Mouse (Mus musculus) lung, postnatal 0 days (tissue): Measurements from ENCODE around the gene Fam173b. TPM values are rescaled to one million over a fixed set of nuclear protein-coding genes. Genes with fewer than 3 reads are reported as not detected.
A peak's percentile ranks its signal among the peaks of the same experiment; 100 is the strongest.

Experiments used
- ATAC-seq: fragments of 200-750 bp; cut with Nextera tagmentation; 2 replicates; pipeline ENCODE4 v1.8.0; 2017; ENCODE audit warnings: moderate library complexity
- DNase-seq: peaks from one replicate; pipeline ENCODE4 v3.0.0-alpha.2; 2016; ENCODE audit warnings: low spot score
- H3K27ac ChIP-seq: fragments of 300-500 bp; sonication (generic); 2 replicates; pipeline ENCODE4 v1.5.1; 2014; ENCODE audit warnings: antibody characterized with exemption, mild to moderate bottlenecking, low read length, mixed read lengths
- H3K27me3 ChIP-seq: fragments of 300-500 bp; sonication (generic); replicated peaks from 2 replicates; pipeline ENCODE4 v1.6.1; 2014; ENCODE audit warnings: low read length, mixed read lengths; ENCODE audit not compliant: insufficient read depth
- H3K36me3 ChIP-seq: fragments of 300-500 bp; sonication (generic); 2 replicates; pipeline ENCODE4 v1.6.1; 2014; ENCODE audit warnings: low read length, mixed read lengths; ENCODE audit not compliant: insufficient read depth
- H3K4me1 ChIP-seq: fragments of 300-500 bp; sonication (generic); 2 replicates; pipeline ENCODE4 v1.6.1; 2014; ENCODE audit warnings: antibody characterized with exemption, low read depth, low read length, mixed read lengths; ENCODE audit not compliant: insufficient read depth
- H3K4me2 ChIP-seq: fragments of 300-500 bp; sonication (generic); replicated peaks from 2 replicates; pipeline ENCODE4 v1.6.1; 2014; ENCODE audit warnings: low read depth, mild to moderate bottlenecking, low read length, moderate library complexity, mixed read lengths
- H3K4me3 ChIP-seq: fragments of 300-500 bp; sonication (generic); 2 replicates; pipeline ENCODE4 v1.5.1; 2014; ENCODE audit warnings: low read depth, low read length
- H3K9ac ChIP-seq: fragments of 300-500 bp; sonication (generic); replicated peaks from 2 replicates; pipeline ENCODE4 v1.6.1; 2014; ENCODE audit warnings: low read depth, mild to moderate bottlenecking
- H3K9me3 ChIP-seq: fragments of 300-500 bp; sonication (generic); 2 replicates; pipeline ENCODE4 v1.6.1; 2016; ENCODE audit warnings: low read length, mixed read lengths
- CTCF ChIP-seq: IDR thresholded peaks from 2 replicates; pipeline ENCODE4 v1.5.1; 2016; ENCODE audit warnings: antibody characterized with exemption, mild to moderate bottlenecking
- EP300 ChIP-seq: IDR thresholded peaks from 2 replicates; pipeline ENCODE4 v1.6.1; 2016; ENCODE audit warnings: antibody characterized with exemption, mild to moderate bottlenecking, control low read depth
- WGBS: fragments of 180-500 bp; shearing (Covaris S2); extraction: QIAGEN DNeasy Blood & Tissue Kit; methylation state at CpG from one replicate; pipeline ENCODE4 v1.1.7; 2014; 5-methylcytosine and 5-hydroxymethylcytosine counted together
- polyA plus RNA-seq: library from polyadenylated mRNA; unstranded; fragments of >200 nt; fragmentation: Nextera tagmentation; extraction: Ambion mirVana; gene quantifications from 2 replicates; pipeline ENCODE4 v1.2.1, GENCODE M21; 2015

Fam173b gene
- polyA plus RNA-seq, 1 experiment from 2014 or later, result 9.8 TPM

DNA sequence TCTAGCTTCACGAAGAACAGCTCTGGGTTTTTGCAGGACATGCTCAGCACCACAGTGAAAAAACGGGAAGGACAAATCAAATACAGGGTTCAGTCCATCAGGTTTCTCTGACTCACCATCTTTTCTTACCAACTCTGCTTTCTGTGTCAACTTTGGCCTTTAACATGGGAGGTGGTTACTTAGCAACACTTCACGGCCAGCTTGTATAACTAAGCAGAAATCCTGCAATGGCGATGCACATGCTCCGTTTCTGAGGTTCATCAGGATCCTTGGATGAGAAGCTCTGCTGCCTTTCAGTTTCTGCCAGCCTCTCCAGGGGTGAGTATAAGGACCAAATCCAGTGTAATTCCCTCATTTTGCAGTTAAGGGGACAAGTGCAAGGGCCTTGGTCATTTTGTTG, 36.5 kb upstream of the Fam173b start, which contains the start of gene Cmbl:
Gene Cmbl, plus strand, starts transcription at position 206 of the 400 bp plus-strand sequence.
- 45% methylated on average over 5 of the region's 5 CpGs for WGBS

DNA sequence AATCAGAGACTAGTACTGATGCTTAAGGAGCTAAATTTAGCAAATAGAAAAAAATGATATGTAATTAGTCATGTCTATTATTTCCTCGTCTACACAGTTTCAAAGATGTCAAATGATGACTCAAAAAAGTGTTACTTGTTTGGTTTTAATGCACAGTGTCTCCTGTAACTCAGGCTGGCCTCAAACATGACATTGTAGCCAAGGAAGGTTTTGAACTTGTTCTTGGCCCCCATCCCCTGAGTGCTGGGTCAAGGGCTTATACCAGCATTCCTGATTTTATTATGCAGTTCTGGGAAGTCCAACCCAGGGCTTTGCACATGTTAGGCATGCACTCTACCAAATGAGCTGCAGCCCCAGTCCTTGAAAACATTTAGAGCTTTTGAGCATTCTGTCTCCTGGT, 35.9 kb upstream of the Fam173b start:
- H3K4me2 ChIP-seq, result no peak overlapping the region
- ATAC-seq (no peak), DNase-seq (no peak)
- peaks cover 7% of the 10 kb centered on the region; the same call in 1 of the 2 replicates for H3K4me1 ChIP-seq
- no peak overlapping the region for H3K4me3 ChIP-seq
- no peak for TF ChIP-seq CTCF
- no peak for TF ChIP-seq EP300
- H3K36me3 ChIP-seq, result no peaks in the 10 kb centered on the region
- no peaks in the 10 kb centered on the region for H3K27me3 ChIP-seq
- no peaks in the 10 kb centered on the region for H3K9me3 ChIP-seq
- WGBS, result 57% methylated on average over 1 of the region's 1 CpGs
- H3K27ac ChIP-seq, result no peak overlapping the region
- H3K9ac ChIP-seq, result no peak overlapping the region

More for the DNA sequence above, 36.5 kb upstream of the Fam173b start, which contains the start of gene Cmbl:
- Histone ChIP-seq H3K9ac (no peak within 1 kb of the TSS), H3K4me1 (peaks cover 7% of the 10 kb centered on the region; the same call in 1 of the 2 replicates), H3K4me3 (no peak within 1 kb of the TSS), H3K27ac (no peak within 1 kb of the TSS), H3K36me3 (no peaks in the 10 kb centered on the region), H3K27me3 (no peaks in the 10 kb centered on the region), H3K9me3 (no peaks in the 10 kb centered on the region), H3K4me2 (no peak within 1 kb of the TSS)
- no peak for ATAC-seq
- no peak for TF ChIP-seq EP300
- DNase-seq, result peak; percentile 27

DNA sequence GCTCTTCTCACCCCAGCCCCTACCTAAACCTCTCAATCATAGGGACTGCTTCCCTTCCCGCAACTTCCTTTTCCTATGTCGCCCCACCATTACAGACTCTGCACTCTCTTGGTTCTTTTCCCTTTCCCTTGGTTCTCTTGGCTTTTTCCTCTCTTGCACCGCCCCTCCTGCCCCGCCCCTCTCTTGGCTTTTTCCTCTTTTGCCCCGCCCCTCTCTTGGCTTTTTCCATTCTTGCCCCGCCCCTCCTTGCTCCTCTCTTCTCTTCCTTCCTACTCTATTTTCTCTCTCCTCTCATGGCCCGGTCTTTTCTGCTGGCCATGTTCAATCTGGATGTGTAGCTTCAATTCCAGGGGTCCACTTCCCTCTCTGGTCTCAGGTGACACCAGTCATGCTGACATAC, 34.2 kb upstream of the Fam173b start:
- Histone ChIP-seq H3K4me1 (peaks cover 7% of the 10 kb centered on the region; the same call in 1 of the 2 replicates), H3K4me2 (no peak overlapping the region), H3K4me3 (no peak overlapping the region), H3K9ac (no peak overlapping the region), H3K27ac (no peak overlapping the region), H3K9me3 (no peaks in the 10 kb centered on the region), H3K27me3 (no peaks in the 10 kb centered on the region), H3K36me3 (no peaks in the 10 kb centered on the region)
- WGBS, result 74% methylated on average over 7 of the region's 7 CpGs
- DNase-seq, result no peak
- TF ChIP-seq EP300, result no peak
- TF ChIP-seq CTCF, result no peak
- ATAC-seq, result no peak

DNA sequence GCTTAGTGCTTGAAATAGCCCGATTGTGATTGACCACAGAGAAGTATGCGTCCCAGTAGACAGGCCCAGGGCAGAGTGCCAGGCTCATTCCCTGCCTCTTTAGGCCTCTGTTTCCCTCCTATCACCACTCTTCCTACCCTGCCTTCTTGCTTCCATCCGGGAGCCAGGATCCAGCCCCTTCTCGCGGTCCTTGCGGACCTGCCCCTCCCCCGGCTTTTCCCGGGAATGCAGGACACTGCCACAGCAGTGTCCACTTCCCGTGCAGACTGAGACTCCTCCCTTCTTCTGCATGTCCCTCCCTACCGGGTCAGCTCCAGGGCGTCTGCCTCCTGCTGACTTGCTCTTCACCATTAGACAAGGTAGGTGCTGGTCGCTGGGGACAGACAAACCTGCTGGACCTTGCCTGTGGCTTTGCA, 33.1 kb upstream of the Fam173b start:
- DNase-seq (peak; percentile 83), ATAC-seq (peak; percentile 91)
- H3K4me2 ChIP-seq, result peak overlapping the region; percentile 38
- peaks cover 7% of the 10 kb centered on the region; the same call in 1 of the 2 replicates for H3K4me1 ChIP-seq
- 0 out of 2 replicates have a peak overlapping the region, but pooled peaks have one; percentile 7 for H3K27ac ChIP-seq
- no peaks in the 10 kb centered on the region for H3K36me3 ChIP-seq
- H3K4me3 ChIP-seq, result no peak overlapping the region
- no peak; the same call in 1 of the 2 replicates for TF ChIP-seq CTCF
- TF ChIP-seq EP300, result no peak
- no peak overlapping the region for H3K9ac ChIP-seq
- 9% methylated on average over 12 of the region's 12 CpGs for WGBS
- H3K27me3 ChIP-seq, result no peaks in the 10 kb centered on the region
- H3K9me3 ChIP-seq, result no peaks in the 10 kb centered on the region

DNA sequence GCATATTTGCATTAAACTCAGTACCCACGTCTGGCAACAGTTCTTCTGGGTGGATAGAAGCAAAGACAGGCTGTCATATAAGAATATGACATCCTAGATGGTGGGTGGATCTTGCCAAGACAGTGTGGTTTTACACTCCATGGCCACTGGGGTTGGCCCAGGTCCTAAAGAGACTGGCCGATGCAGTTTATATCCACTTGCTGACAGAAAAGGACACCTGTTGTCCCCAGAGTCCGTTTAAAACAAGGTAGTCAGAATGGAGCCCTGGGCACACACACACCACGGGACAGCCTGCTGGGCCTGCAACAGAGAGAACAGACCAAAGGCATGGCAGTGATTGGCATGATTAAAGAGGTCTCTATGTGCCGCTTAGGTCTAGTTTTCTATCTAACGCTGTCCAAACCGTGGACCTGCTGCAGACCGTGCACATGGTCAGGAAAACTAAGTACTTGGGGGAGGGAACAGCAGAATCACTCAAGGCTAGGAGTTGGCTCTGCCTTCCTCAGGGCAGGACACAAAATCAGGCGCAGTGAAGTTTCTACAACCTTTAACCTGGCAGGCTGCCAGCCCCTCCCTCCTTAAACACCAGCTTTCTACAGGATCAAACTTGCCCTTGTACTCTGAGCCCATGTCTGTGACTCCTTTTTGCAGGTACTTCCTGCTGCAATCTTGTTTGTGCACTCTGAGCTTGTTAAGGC, 32.2 kb upstream of the Fam173b start:
- H3K4me2 ChIP-seq, result no peak overlapping the region
- WGBS, result 48% methylated on average over 9 of the region's 9 CpGs

DNA sequence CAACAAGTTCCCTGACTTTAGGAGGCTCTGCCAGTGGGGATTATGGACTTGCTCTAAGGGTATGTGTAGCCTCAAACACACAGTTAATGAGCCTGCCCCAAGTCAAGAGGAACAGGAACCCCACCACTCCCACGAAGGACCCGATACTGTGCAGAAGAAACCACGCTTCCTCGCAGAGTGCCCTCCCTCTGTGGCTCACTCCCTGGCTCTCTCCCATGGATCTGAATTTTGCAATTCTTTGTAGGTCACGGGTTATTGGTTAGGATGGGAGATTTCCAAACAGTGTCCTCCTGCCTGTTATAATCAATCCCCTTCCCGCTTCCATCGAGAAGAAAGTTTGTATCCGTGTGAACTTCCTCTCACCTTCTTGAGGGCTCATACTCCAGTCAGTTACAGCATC, 30.7 kb upstream of the Fam173b start:
- Histone ChIP-seq H3K27ac (no peak overlapping the region), H3K9ac (no peak overlapping the region), H3K27me3 (no peaks in the 10 kb centered on the region), H3K4me2 (no peak overlapping the region), H3K9me3 (no peaks in the 10 kb centered on the region), H3K4me1 (peaks cover 7% of the 10 kb centered on the region; the same call in 1 of the 2 replicates), H3K4me3 (no peak overlapping the region), H3K36me3 (no peaks in the 10 kb centered on the region)
- ATAC-seq (no peak), DNase-seq (no peak)
- 85% methylated on average over 8 of the region's 8 CpGs for WGBS
- no peak for TF ChIP-seq EP300
- TF ChIP-seq CTCF, result no peak

More for the DNA sequence above, 32.2 kb upstream of the Fam173b start:
- Histone ChIP-seq H3K9me3 (no peaks in the 10 kb centered on the region), H3K4me3 (no peak overlapping the region), H3K27me3 (no peaks in the 10 kb centered on the region), H3K36me3 (no peaks in the 10 kb centered on the region), H3K4me1 (peaks cover 7% of the 10 kb centered on the region; the same call in 1 of the 2 replicates), H3K9ac (no peak overlapping the region), H3K27ac (no peak overlapping the region)
- no peak for TF ChIP-seq EP300
- TF ChIP-seq CTCF, result peak; percentile 20; the same call in 1 of the 2 replicates
- DNase-seq, result peak; percentile 54
- ATAC-seq, result peak; percentile 29
